Mouse (Mus musculus) midbrain, postnatal 0 days (tissue): ENCODE results near the gene Zfp583. TPM values are rescaled to one million over a fixed set of nuclear protein-coding genes. Genes with fewer than 3 reads are reported as not detected.
"Not testable (repeated sequence)": the region's sequence is repeated elsewhere in the genome, so short reads cannot be mapped to it uniquely, and the experiment has no call there.

Experiments used
- ATAC-seq: fragments of 200-750 bp; cut with Nextera tagmentation; 2 replicates; pipeline ENCODE4 v1.8.0; 2017; ENCODE audit warnings: moderate number of reproducible peaks, mild to moderate bottlenecking, moderate TSS enrichment, moderate library complexity; ENCODE audit not compliant: low FRiP score
- DNase-seq: peaks from one replicate; pipeline ENCODE4 v3.0.0-alpha.2; 2015; ENCODE audit warnings: low spot score
- H3K27ac ChIP-seq: fragments of 300-500 bp; sonication (generic); 2 replicates; pipeline ENCODE4 v1.5.1; 2014; ENCODE audit warnings: low read depth, mild to moderate bottlenecking, low read length, mixed read lengths
- H3K27me3 ChIP-seq: fragments of 300-500 bp; sonication (generic); 2 replicates; pipeline ENCODE4 v1.6.1; 2014; ENCODE audit warnings: low read length, control low read depth, mixed read lengths; ENCODE audit not compliant: insufficient read depth
- H3K36me3 ChIP-seq: fragments of 300-500 bp; sonication (generic); 2 replicates; pipeline ENCODE4 v1.6.1; 2014; ENCODE audit warnings: low read length, control low read depth, mixed read lengths; ENCODE audit not compliant: insufficient read depth
- H3K4me1 ChIP-seq: fragments of 300-500 bp; sonication (generic); 2 replicates; pipeline ENCODE4 v1.6.1; 2014; ENCODE audit warnings: mild to moderate bottlenecking, control low read depth, antibody characterized with exemption, low read length, mixed read lengths; ENCODE audit not compliant: insufficient read depth
- H3K4me2 ChIP-seq: fragments of 300-500 bp; sonication (generic); 2 replicates; pipeline ENCODE4 v1.6.1; 2014; ENCODE audit warnings: low read depth, mild to moderate bottlenecking, low read length, mixed read lengths; ENCODE audit not compliant: poor library complexity, severe bottlenecking
- H3K4me3 ChIP-seq: fragments of 300-500 bp; sonication (generic); 2 replicates; pipeline ENCODE4 v1.5.1; 2014; ENCODE audit warnings: low read depth, mild to moderate bottlenecking, low read length, moderate library complexity
- H3K9ac ChIP-seq: fragments of 300-500 bp; sonication (generic); replicated peaks from 2 replicates; pipeline ENCODE4 v1.6.1; 2014; ENCODE audit warnings: mild to moderate bottlenecking, low read length, moderate library complexity, mixed read lengths; ENCODE audit not compliant: poor library complexity, severe bottlenecking
- H3K9me3 ChIP-seq: fragments of 300-500 bp; sonication (generic); 2 replicates; pipeline ENCODE4 v1.6.1; 2016; ENCODE audit warnings: low read length, control low read depth
- CTCF ChIP-seq: IDR thresholded peaks from 2 replicates; pipeline ENCODE4 v1.5.1; 2016; ENCODE audit warnings: antibody characterized with exemption, mild to moderate bottlenecking
- WGBS: fragments of 180-500 bp; shearing (Covaris S2); extraction: QIAGEN DNeasy Blood & Tissue Kit; methylation state at CpG from one replicate; pipeline ENCODE4 v1.1.7; 2014; 5-methylcytosine and 5-hydroxymethylcytosine counted together
- polyA plus RNA-seq: library from polyadenylated mRNA; unstranded; fragments of >200 nt; fragmentation: Nextera tagmentation; extraction: Ambion mirVana; gene quantifications from 2 replicates; pipeline ENCODE4 v1.2.1, GENCODE M21; 2015
- total RNA-seq: library from RNA; depleted of rRNA; stranded (reverse); fragments of >200 nt; gene quantifications from 2 replicates; pipeline ENCODE4 v1.2.3, GENCODE M21; 2014; rRNA removed

Gene Zfp583
- total RNA-seq: 6.7 and 9.9 TPM in 2 replicates
- polyA plus RNA-seq: 15.2 and 16.5 TPM in 2 replicates

DNA sequence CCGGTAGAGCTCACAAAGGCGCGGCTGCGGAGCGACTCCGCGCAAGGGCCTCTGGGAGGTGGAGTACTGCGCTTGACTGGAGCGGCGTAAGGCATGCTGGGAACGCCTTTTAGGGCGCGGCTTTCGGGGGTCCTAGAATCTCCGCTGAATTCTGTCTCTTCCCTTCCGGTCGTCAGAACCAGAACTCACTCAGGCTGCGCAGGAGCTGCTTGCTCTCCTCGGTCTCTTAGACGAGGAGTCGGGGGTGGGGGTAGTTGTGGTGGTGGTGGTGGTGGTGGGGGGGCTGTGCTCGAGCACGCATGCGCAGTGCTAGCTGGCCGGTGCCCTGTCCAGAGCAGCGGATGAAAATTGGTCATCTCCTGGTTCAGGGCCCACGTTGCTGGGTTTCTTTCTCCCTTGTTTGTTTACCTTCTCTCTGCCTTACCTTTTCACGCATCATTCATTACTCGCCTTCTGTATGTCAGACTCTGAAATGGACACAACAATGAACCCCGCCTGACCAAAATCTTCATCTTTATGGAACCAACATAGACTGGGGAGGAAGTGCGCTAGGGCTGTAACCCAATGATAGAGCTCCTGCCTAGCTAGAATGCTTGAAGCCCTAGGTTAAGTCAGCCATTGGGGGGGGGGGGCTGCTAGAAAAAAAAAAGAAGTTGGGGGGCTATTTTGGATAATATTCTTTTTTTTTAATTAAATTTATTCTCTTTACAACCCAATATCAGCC lies at the start of gene Zfp583:
Zfp583 (minus strand) TSS at position 53 of the 724 bp plus-strand sequence.
- peak; percentile 96 for DNase-seq
- Histone ChIP-seq H3K4me3 (peak within 1 kb of the TSS; percentile 45), H3K27me3 (no peaks in the 10 kb centered on the region), H3K9ac (peak within 1 kb of the TSS; percentile 80), H3K27ac (peak within 1 kb of the TSS; percentile 85), H3K4me2 (peak within 1 kb of the TSS; percentile 66), H3K36me3 (0 out of 2 replicates have a peak, but pooled peaks cover 5% of the 10 kb centered on the region), H3K9me3 (no peaks in the 10 kb centered on the region), H3K4me1 (0 out of 2 replicates have a peak, but pooled peaks cover 4% of the 10 kb centered on the region)
- WGBS: 6% methylated on average over 31 of the region's 31 CpGs
- TF ChIP-seq CTCF: no peak
- peak; percentile 93 for ATAC-seq

DNA sequence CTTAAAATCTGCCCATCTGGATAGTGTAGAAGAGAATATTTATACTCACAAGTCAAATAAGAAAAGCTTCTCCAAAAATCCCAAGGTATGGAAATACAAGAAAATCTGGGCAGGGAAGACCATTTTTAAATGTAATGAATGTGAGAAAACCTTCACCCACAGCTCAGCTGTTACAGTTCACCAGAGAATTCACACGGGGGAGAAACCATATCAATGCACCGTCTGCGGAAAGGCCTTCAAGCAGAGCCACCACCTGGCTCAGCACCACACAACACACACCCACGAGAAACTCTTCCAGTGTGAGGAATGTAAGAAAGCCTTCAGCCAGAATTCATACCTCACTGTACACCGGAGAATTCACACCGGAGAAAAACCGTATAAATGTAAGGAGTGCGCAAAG lies 47.4 kb upstream of the Zfp583 start:
- no peak overlapping the region for H3K4me2 ChIP-seq
- no peak overlapping the region for H3K27ac ChIP-seq
- H3K4me1 ChIP-seq: no peaks in the 10 kb centered on the region
- H3K9me3 ChIP-seq: no peaks in the 10 kb centered on the region
- no peak overlapping the region for H3K9ac ChIP-seq
- ATAC-seq (no peak), DNase-seq (no peak)
- H3K36me3 ChIP-seq: peaks cover 16% of the 10 kb centered on the region
- H3K27me3 ChIP-seq: no peaks in the 10 kb centered on the region
- WGBS: 89% methylated on average over 8 of the region's 8 CpGs
- TF ChIP-seq CTCF: no peak
- no peak overlapping the region for H3K4me3 ChIP-seq

DNA sequence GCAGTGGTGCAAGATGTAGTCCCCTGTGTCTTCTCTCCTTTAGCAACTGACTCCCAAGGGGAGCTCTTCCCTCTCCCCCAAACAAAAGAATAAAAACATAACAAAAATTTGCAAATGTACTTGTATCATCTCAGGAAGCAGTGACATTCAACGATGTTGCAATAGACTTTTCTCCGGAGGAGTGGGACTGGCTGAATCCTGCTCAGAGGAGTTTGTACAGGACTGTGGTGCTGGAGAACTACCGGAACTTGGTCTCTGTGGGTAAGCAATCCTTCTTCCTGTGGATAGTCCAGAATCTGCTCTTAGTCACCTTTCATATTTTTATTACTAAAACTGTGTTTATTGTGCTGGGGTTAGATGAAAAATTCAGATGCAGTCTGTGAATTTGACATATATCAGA lies 41.9 kb upstream of the Zfp583 start:
- H3K4me1 ChIP-seq: no peaks in the 10 kb centered on the region
- no peak for ATAC-seq
- no peak for TF ChIP-seq CTCF
- no peak overlapping the region for H3K4me2 ChIP-seq
- H3K4me3 ChIP-seq: no peak overlapping the region
- 91% methylated on average over 3 of the region's 3 CpGs for WGBS
- H3K9me3 ChIP-seq: no peaks in the 10 kb centered on the region
- H3K27ac ChIP-seq: no peak overlapping the region
- no peaks in the 10 kb centered on the region for H3K27me3 ChIP-seq
- H3K9ac ChIP-seq: no peak overlapping the region
- peaks cover 16% of the 10 kb centered on the region for H3K36me3 ChIP-seq
- no peak for DNase-seq

DNA sequence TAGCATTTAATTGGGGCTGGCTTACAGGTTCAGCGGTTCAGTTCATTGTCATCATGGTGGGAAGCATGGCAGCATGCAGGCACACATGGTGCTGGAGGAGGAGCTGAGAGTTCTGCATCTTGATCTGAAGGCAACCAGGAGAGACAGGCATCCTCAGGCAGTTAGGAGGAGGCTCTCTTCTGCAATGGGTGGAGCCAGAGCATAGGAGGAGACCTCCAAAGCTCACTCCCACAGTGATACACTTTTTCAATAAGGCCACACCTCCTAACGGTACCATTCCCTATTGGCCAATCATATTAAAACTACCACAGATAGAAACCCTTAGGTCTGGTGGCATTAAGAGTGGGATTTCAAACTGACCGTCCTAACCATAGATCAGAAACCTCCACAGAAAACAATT lies 38.4 kb upstream of the Zfp583 start:
- ATAC-seq (no peak), DNase-seq (no peak)
- Histone ChIP-seq H3K36me3 (peaks cover 10% of the 10 kb centered on the region), H3K4me2 (no peak overlapping the region), H3K9ac (no peak overlapping the region), H3K27me3 (no peaks in the 10 kb centered on the region), H3K4me1 (no peaks in the 10 kb centered on the region), H3K27ac (no peak overlapping the region), H3K4me3 (no peak overlapping the region), H3K9me3 (no peaks in the 10 kb centered on the region)
- TF ChIP-seq CTCF: no peak
- 92% methylated on average over 3 of the region's 3 CpGs for whole genome bisulfite sequencing

DNA sequence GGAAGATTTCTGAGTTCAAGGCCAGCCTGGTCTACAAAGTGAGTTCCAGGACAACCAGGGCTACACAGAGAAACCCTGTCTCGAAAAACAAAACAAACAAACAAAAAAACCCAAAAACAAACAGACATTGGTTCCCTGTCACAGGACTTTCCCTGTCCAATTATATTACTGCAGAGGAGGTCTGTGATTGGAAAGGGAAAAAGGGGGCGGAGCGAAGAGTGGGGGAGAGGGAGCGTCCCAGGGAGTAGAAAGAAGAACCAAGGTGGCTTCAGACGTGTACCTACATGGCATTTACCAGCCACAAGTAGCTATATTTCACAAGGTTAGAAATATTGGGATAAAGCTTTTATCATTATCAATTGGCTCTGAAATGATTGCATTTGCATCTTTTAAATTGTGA lies 37.1 kb upstream of the Zfp583 start:
- not testable (repeated sequence) for H3K27ac ChIP-seq, ATAC-seq, H3K9me3 ChIP-seq, H3K27me3 ChIP-seq, H3K4me2 ChIP-seq, H3K4me3 ChIP-seq, H3K4me1 ChIP-seq, H3K9ac ChIP-seq, DNase-seq
- 91% methylated on average over 5 of the region's 5 CpGs for WGBS
- H3K36me3 ChIP-seq: peaks cover 10% of the 10 kb centered on the region

DNA sequence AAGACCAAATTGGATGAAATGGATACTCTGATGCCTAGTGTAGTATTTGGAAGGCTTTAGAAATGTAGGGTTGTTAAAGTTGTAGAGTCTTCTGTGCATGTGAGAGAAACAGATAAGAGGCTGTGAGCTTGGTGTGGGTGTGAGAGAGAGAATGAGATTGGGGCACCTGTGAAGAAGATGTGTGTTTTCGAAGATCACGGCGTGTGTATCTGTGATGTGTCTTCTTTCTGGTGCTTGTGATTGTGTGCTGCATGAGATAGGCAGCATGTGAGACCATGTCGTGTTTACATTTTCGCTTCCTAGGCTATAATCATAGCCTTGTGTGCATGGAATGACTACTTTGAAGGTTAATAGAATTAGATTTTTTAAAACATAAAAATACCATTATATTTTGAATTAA lies 36.1 kb upstream of the Zfp583 start:
- no peaks in the 10 kb centered on the region for H3K27me3 ChIP-seq

More for the DNA sequence above, 36.1 kb upstream of the Zfp583 start:
- no peak overlapping the region for H3K9ac ChIP-seq
- DNase-seq: no peak
- WGBS: 92% methylated on average over 5 of the region's 5 CpGs
- no peak overlapping the region for H3K4me2 ChIP-seq
- no peak overlapping the region for H3K27ac ChIP-seq
- no peak for ATAC-seq
- no peaks in the 10 kb centered on the region for H3K9me3 ChIP-seq
- H3K36me3 ChIP-seq: peaks cover 4% of the 10 kb centered on the region
- no peak for TF ChIP-seq CTCF
- no peak overlapping the region for H3K4me3 ChIP-seq
- H3K4me1 ChIP-seq: no peaks in the 10 kb centered on the region
